Mouse (Mus musculus) myocyte (in vitro differentiated cells): ENCODE measurements at regions not wholly inside any gene's neighbourhood (a gene's known extent, or its start where the extent isn't known, plus 50 kb on each side); places are given as distances from the start of the nearest gene placed in this dataset.

Experiments used
- H3K27me3 ChIP-seq: one replicate; pipeline ENCODE4 v1.6.1; 2011; ENCODE audit not compliant: control insufficient read depth, insufficient read depth, insufficient read length
- H3K36me3 ChIP-seq: one replicate; pipeline ENCODE4 v1.6.1; 2011; ENCODE audit not compliant: control insufficient read depth, insufficient read depth
- H3K4me2 ChIP-seq: one replicate; pipeline ENCODE4 v1.6.1; 2011; ENCODE audit warnings: low read depth, control low read depth
- H3K4me3 ChIP-seq: one replicate; pipeline ENCODE4 v1.5.1; 2011; ENCODE audit warnings: mild to moderate bottlenecking, control low read depth, moderate library complexity
- H3K79me2 ChIP-seq: one replicate; pipeline ENCODE4 v1.6.1; 2011; ENCODE audit not compliant: control insufficient read depth, insufficient read depth
- H3ac ChIP-seq: one replicate; pipeline ENCODE4 v1.6.1; 2011; ENCODE audit not compliant: control insufficient read depth, insufficient read length
- CEBPB ChIP-seq: IDR thresholded peaks from 2 replicates; pipeline ENCODE4 v1.6.1; 2011; ENCODE audit warnings: mild to moderate bottlenecking, moderate library complexity; ENCODE audit not compliant: poor library complexity, insufficient read depth, severe bottlenecking
- E2F4 ChIP-seq: IDR thresholded peaks from one replicate; pipeline ENCODE4 v1.6.1; 2011; ENCODE audit warnings: mild to moderate bottlenecking, control low read depth, moderate library complexity; ENCODE audit not compliant: insufficient read depth
- MAX ChIP-seq: IDR thresholded peaks from one replicate; pipeline ENCODE4 v1.6.1; 2011; ENCODE audit warnings: low read depth, mild to moderate bottlenecking, control low read depth
- MYOD1 ChIP-seq, 3 experiments: IDR thresholded peaks; one replicate each; pipeline ENCODE4 v1.6.1; 2011; ENCODE audit warnings: control low read depth in 2 of 3, low read depth in 2 of 3, mild to moderate bottlenecking in 2 of 3, moderate library complexity in 1 of 3; ENCODE audit not compliant: insufficient read length in 2 of 3, control insufficient read depth in 1 of 3
- MYOG ChIP-seq, 3 experiments: IDR thresholded peaks; one replicate each; pipeline ENCODE4 v1.6.1; 2011; ENCODE audit warnings: control low read depth in 2 of 3, low read depth in 2 of 3, mild to moderate bottlenecking in 2 of 3; ENCODE audit not compliant: insufficient read length in 2 of 3, control insufficient read depth in 1 of 3, insufficient read depth in 1 of 3
- POLR2A ChIP-seq: IDR thresholded peaks from one replicate; pipeline ENCODE4 v1.6.1; 2011; ENCODE audit warnings: low read depth, mild to moderate bottlenecking, control low read depth, moderate library complexity; ENCODE audit not compliant: insufficient read length
- POLR2AphosphoS2 ChIP-seq: IDR thresholded peaks from one replicate; pipeline ENCODE4 v1.6.1; 2011; ENCODE audit warnings: low read depth, control low read depth; ENCODE audit not compliant: insufficient read length
- REST ChIP-seq: IDR thresholded peaks from one replicate; pipeline ENCODE4 v1.6.1; 2011; ENCODE audit warnings: mild to moderate bottlenecking, control low read depth, moderate library complexity; ENCODE audit not compliant: insufficient read depth, insufficient read length
- SRF ChIP-seq: IDR thresholded peaks from one replicate; pipeline ENCODE4 v1.6.1; 2011; ENCODE audit warnings: low read depth; ENCODE audit not compliant: control insufficient read depth, insufficient read length
- TCF12 ChIP-seq: IDR thresholded peaks from one replicate; pipeline ENCODE4 v1.6.1; 2011; ENCODE audit warnings: mild to moderate bottlenecking, control low read depth; ENCODE audit not compliant: poor library complexity, insufficient read depth, severe bottlenecking
- TCF3 ChIP-seq: IDR thresholded peaks from one replicate; pipeline ENCODE4 v1.6.1; 2011; ENCODE audit warnings: low read depth, control low read depth; ENCODE audit not compliant: insufficient read length
- USF1 ChIP-seq: IDR thresholded peaks from one replicate; pipeline ENCODE4 v1.6.1; 2011; ENCODE audit warnings: low read depth, mild to moderate bottlenecking, control low read depth, moderate library complexity

GRCm38 (mm10) chr10:114083441-114083840 lies 718.7 kb downstream of the Trhde start:
- no peak overlapping the region for H3ac ChIP-seq
- H3K27me3 ChIP-seq = no peaks in the 10 kb centered on the region
- H3K4me2 ChIP-seq = no peak overlapping the region
- H3K36me3 ChIP-seq = no peaks in the 10 kb centered on the region
- TF ChIP-seq USF1 (no peak), MYOD1 (IDR thresholded peaks at IDR 0.05; ENCODE audit: control insufficient read depth in 1 of 3, insufficient read length in 2 of 3, low read depth in 2 of 3) (no peak), CEBPB (no peak), SRF (no peak), TCF3 (no peak), POLR2AphosphoS2 (no peak)
- H3K4me3 ChIP-seq = no peak overlapping the region
- no peaks in the 10 kb centered on the region for H3K79me2 ChIP-seq

DNA sequence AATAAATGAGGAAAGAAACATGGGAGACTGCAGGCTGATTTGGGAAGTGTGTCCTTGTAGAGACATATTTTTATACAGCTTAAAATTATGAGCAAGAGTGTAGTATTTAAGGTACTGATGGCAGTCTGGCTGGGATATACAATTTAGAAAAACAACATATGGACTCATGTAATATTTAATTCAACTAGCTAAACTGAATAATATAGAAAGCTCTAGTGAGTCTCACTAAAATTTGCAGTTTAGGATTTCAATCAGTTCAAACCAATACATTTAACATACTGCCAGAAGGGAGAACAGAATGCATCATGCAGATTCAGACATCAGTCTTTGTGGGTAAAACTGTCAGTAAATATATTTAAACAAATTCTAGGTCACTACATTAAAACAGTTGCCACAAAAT lies 760.1 kb downstream of the Trhde start:
- no peak overlapping the region for H3K4me2 ChIP-seq
- no peak overlapping the region for H3ac ChIP-seq
- H3K79me2 ChIP-seq = no peaks in the 10 kb centered on the region
- no peaks in the 10 kb centered on the region for H3K36me3 ChIP-seq
- no peak overlapping the region for H3K4me3 ChIP-seq
- no peaks in the 10 kb centered on the region for H3K27me3 ChIP-seq
- no peak for TF ChIP-seq USF1
- TF ChIP-seq MYOG (IDR thresholded peaks at IDR 0.05; ENCODE audit: control insufficient read depth in 1 of 3, insufficient read depth in 1 of 3, insufficient read length in 2 of 3, low read depth in 2 of 3) = no peak
- TF ChIP-seq POLR2A = no peak
- TF ChIP-seq E2F4 = no peak
- TF ChIP-seq MAX = no peak
- no peak for TF ChIP-seq SRF
- no peak for TF ChIP-seq CEBPB
- no peak for TF ChIP-seq TCF12
- no peak for TF ChIP-seq TCF3
- no peak for TF ChIP-seq POLR2AphosphoS2
- TF ChIP-seq MYOD1 (IDR thresholded peaks at IDR 0.05; ENCODE audit: control insufficient read depth in 1 of 3, insufficient read length in 2 of 3, low read depth in 2 of 3) = no peak
- TF ChIP-seq REST = no peak

DNA sequence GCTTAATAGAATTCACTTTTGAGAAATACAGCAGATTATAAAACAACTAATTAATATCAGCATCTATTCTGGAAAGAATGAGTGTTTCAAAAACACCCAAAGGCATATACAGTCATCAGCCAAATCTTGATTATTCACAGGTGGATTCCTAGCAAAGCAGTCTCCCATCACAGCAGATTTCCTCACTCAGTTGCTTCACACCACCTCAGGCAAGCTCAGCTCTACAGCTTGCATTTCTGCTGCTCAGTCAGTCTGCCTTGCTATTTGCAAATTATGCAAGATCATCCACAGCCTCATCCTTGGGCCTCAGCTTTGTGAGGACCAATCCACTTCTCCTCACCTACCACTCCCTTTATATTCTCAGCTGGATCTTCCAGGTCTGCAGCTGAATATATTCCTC lies 788.7 kb downstream of the Trhde start:
- Histone ChIP-seq H3K4me2 (no peak overlapping the region), H3K79me2 (no peaks in the 10 kb centered on the region), H3K4me3 (no peak overlapping the region), H3K36me3 (no peaks in the 10 kb centered on the region), H3ac (no peak overlapping the region), H3K27me3 (no peaks in the 10 kb centered on the region)
- TF ChIP-seq E2F4 (no peak), MYOD1 (IDR thresholded peaks at IDR 0.05; ENCODE audit: control insufficient read depth in 1 of 3, insufficient read length in 2 of 3, low read depth in 2 of 3) (no peak), MYOG (IDR thresholded peaks at IDR 0.05; ENCODE audit: control insufficient read depth in 1 of 3, insufficient read depth in 1 of 3, insufficient read length in 2 of 3, low read depth in 2 of 3) (no peak), TCF12 (no peak), CEBPB (no peak)

- Histone ChIP-seq H3K27me3 (no peaks in the 10 kb centered on the region), H3K36me3 (no peaks in the 10 kb centered on the region), H3K79me2 (no peaks in the 10 kb centered on the region), H3K4me2 (no peak overlapping the region), H3ac (no peak overlapping the region), H3K4me3 (no peak overlapping the region)
- TF ChIP-seq MAX (no peak), CEBPB (no peak), MYOD1 (IDR thresholded peaks at IDR 0.05; ENCODE audit: control insufficient read depth in 1 of 3, insufficient read length in 2 of 3, low read depth in 2 of 3) (no peak), TCF3 (no peak), REST (no peak), E2F4 (no peak), SRF (no peak), POLR2A (no peak), POLR2AphosphoS2 (no peak)
Measured at GRCm38 (mm10) chr10:113985376-113985775, 816.7 kb downstream of the Trhde start.

- no peaks in the 10 kb centered on the region for H3K79me2 ChIP-seq
- H3K36me3 ChIP-seq = no peaks in the 10 kb centered on the region
- H3K4me3 ChIP-seq = no peak overlapping the region
- TF ChIP-seq POLR2AphosphoS2 = no peak
- TF ChIP-seq REST = no peak
- TF ChIP-seq USF1 = no peak
- TF ChIP-seq MAX = no peak
- no peak for TF ChIP-seq MYOD1 (IDR thresholded peaks at IDR 0.05; ENCODE audit: control insufficient read depth in 1 of 3, insufficient read length in 2 of 3, low read depth in 2 of 3)
- TF ChIP-seq TCF12 = no peak
- no peak for TF ChIP-seq E2F4
- TF ChIP-seq TCF3 = no peak
- TF ChIP-seq SRF = no peak
- no peak for TF ChIP-seq MYOG (IDR thresholded peaks at IDR 0.05; ENCODE audit: control insufficient read depth in 1 of 3, insufficient read depth in 1 of 3, insufficient read length in 2 of 3, low read depth in 2 of 3)
- TF ChIP-seq POLR2A = no peak
- no peak for TF ChIP-seq CEBPB
- H3K27me3 ChIP-seq = no peaks in the 10 kb centered on the region
- H3K4me2 ChIP-seq = no peak overlapping the region
- no peak overlapping the region for H3ac ChIP-seq
Measured at GRCm38 (mm10) chr10:113972826-113973225, 829.3 kb downstream of the Trhde start.
